Mouse (Mus musculus): Measurements from ENCODE around the gene Igfbp7.

DNA sequence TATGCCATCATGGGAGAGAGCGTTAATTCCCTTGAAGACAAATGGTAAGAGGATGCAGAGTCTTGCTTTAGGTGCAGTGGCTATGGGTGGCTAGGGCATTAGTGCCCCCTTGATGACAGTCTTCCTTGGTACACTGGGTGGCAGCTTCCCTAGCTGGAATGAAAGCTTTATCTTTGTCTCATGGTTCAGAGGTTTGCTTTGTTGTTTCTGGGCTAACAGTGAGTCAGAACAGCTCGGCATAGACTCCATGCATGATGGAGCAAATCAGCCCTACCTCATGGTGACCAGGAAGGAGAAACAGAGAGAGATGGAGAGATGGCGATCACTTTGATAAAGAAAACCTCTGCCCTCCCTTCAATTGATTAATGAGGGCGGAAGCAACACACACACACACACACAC lies 28.5 kb upstream of the Igfbp7 start:
- TF ChIP-seq CTCF (IDR thresholded peaks at IDR 0.05; ENCODE audit: low read depth, low read length) (no peak), EP300 (IDR thresholded peaks at IDR 0.05; ENCODE audit: insufficient read depth, low read depth, low read length) (no peak)

Data from ES-Bruce4 (cell line).